Mouse (Mus musculus) CH12.LX (cell line): ENCODE data around the gene Nxn. TPM values are rescaled to one million over a fixed set of nuclear protein-coding genes. Genes with fewer than 3 reads are reported as not detected.
A peak's percentile ranks its signal among the peaks of the same experiment; 100 is the strongest.

Source experiments
- DNase-seq: peaks from one replicate; pipeline ENCODE4 v3.0.0-alpha.2; 2013; ENCODE audit errors: extremely low read depth
- H3K27ac ChIP-seq: 2 replicates; pipeline ENCODE4 v1.5.1; 2012; ENCODE audit warnings: low read depth, mild to moderate bottlenecking, control low read depth, moderate library complexity; ENCODE audit not compliant: insufficient read depth
- H3K27me3 ChIP-seq: replicated peaks from 2 replicates; pipeline ENCODE3; 2012; ENCODE audit warnings: inconsistent platforms
- H3K36me3 ChIP-seq, 2 experiments: replicated peaks in 1 of 2; 2 replicates each; pipeline versions ENCODE3 to v1.6.1; 2012; ENCODE audit warnings: inconsistent platforms in 1 of 2, low read length in 1 of 2, mild to moderate bottlenecking in 1 of 2, mixed read lengths in 1 of 2, moderate library complexity in 1 of 2; ENCODE audit not compliant: control insufficient read depth in 1 of 2, insufficient read depth in 1 of 2
- H3K4me1 ChIP-seq, 2 experiments: 2 replicates each; pipeline ENCODE4 v1.6.1; 2012; ENCODE audit warnings: inconsistent platforms in 1 of 2, moderate library complexity in 1 of 2; ENCODE audit not compliant: insufficient read depth in 2 of 2, control insufficient read depth in 1 of 2
- H3K4me2 ChIP-seq: 2 replicates; pipeline ENCODE4 v1.6.1; 2012; ENCODE audit warnings: low read depth, mild to moderate bottlenecking, control low read depth; ENCODE audit not compliant: poor library complexity, insufficient read depth, severe bottlenecking
- H3K4me3 ChIP-seq, 3 experiments: fragments of 150-350 bp in 1 of 3; sonication (generic) in 1 of 3; replicated peaks in 1 of 3; 2 replicates each; pipeline versions ENCODE3 to v1.5.1; 2011 to 2012; ENCODE audit warnings: low read depth in 2 of 3, low read length in 2 of 3, mild to moderate bottlenecking in 2 of 3, moderate library complexity in 2 of 3, control low read depth in 1 of 3, improper control_type of control experiment in 1 of 3, inconsistent platforms in 1 of 3, mixed read lengths in 1 of 3; ENCODE audit not compliant: poor library complexity in 1 of 3
- H3K79me2 ChIP-seq: replicated peaks from 2 replicates; pipeline ENCODE4 v1.6.1; 2012; ENCODE audit warnings: mild to moderate bottlenecking, moderate library complexity; ENCODE audit not compliant: control insufficient read depth, poor library complexity, insufficient read depth, severe bottlenecking; ENCODE audit errors: extremely low read depth
- H3K9ac ChIP-seq: 2 replicates; pipeline ENCODE4 v1.6.1; 2012; ENCODE audit warnings: low read depth, mild to moderate bottlenecking, control low read depth, moderate library complexity; ENCODE audit not compliant: insufficient read depth
- H3K9me3 ChIP-seq: replicated peaks from 2 replicates; pipeline ENCODE3; 2012; ENCODE audit warnings: low read length, inconsistent platforms, mixed read lengths
- CTCF ChIP-seq, 2 experiments: IDR thresholded peaks in 1 of 2; conservative IDR thresholded peaks in 1 of 2; 2 replicates each; pipeline ENCODE4 v1.5.1; 2011 to 2012; ENCODE audit warnings: low read depth in 2 of 2, low read length in 2 of 2, improper control_type of control experiment in 1 of 2, inconsistent platforms in 1 of 2, mild to moderate bottlenecking in 1 of 2, moderate library complexity in 1 of 2
- ETS1 ChIP-seq: conservative IDR thresholded peaks from 2 replicates; pipeline ENCODE4 v1.6.1; 2012; ENCODE audit warnings: low read depth, mild to moderate bottlenecking, inconsistent platforms, low read length, improper control_type of control experiment, moderate library complexity
- HCFC1 ChIP-seq: IDR thresholded peaks from 2 replicates; pipeline ENCODE4 v1.6.1; 2012; ENCODE audit warnings: low read depth, mild to moderate bottlenecking, inconsistent platforms, low read length, improper control_type of control experiment
- IRF4 ChIP-seq: IDR thresholded peaks from 2 replicates; pipeline ENCODE4 v1.6.1; 2014; ENCODE audit warnings: low read depth, mild to moderate bottlenecking, inconsistent platforms, low read length, improper control_type of control experiment
- MAZ ChIP-seq: IDR thresholded peaks from 2 replicates; pipeline ENCODE4 v1.6.1; 2012; ENCODE audit warnings: low read depth, mild to moderate bottlenecking, inconsistent platforms, low read length, improper control_type of control experiment, moderate library complexity
- PAX5 ChIP-seq: IDR thresholded peaks from 2 replicates; pipeline ENCODE4 v1.6.1; 2012; ENCODE audit warnings: low read length, inconsistent platforms, mixed read lengths
- POLR2AphosphoS2 ChIP-seq: IDR thresholded peaks from 2 replicates; pipeline ENCODE4 v1.6.1; 2011; ENCODE audit warnings: low read depth, low read length, improper control_type of control experiment
- RAD21 ChIP-seq: IDR thresholded peaks from 2 replicates; pipeline ENCODE4 v1.6.1; 2011; ENCODE audit warnings: low read depth, mild to moderate bottlenecking, low read length, improper control_type of control experiment, moderate library complexity
- RCOR1 ChIP-seq: conservative IDR thresholded peaks from 2 replicates; pipeline ENCODE4 v1.6.1; 2012; ENCODE audit warnings: low read depth, mild to moderate bottlenecking, inconsistent platforms, low read length, improper control_type of control experiment
- TCF12 ChIP-seq: IDR thresholded peaks from 2 replicates; pipeline ENCODE4 v1.6.1; 2014; ENCODE audit warnings: low read depth, mild to moderate bottlenecking, inconsistent platforms, low read length, improper control_type of control experiment
- UBTF ChIP-seq: IDR thresholded peaks from 2 replicates; pipeline ENCODE4 v1.6.1; 2012; ENCODE audit warnings: low read depth, mild to moderate bottlenecking, inconsistent platforms, low read length, improper control_type of control experiment, moderate library complexity
- USF2 ChIP-seq: conservative IDR thresholded peaks from 2 replicates; pipeline ENCODE4 v1.6.1; 2011; ENCODE audit warnings: low read depth, low read length, improper control_type of control experiment
- ZKSCAN1 ChIP-seq: IDR thresholded peaks from 2 replicates; pipeline ENCODE4 v1.6.1; 2012; ENCODE audit warnings: low read depth, inconsistent platforms, low read length, improper control_type of control experiment, borderline replicate concordance
- ZMIZ1 ChIP-seq: IDR thresholded peaks from 2 replicates; pipeline ENCODE4 v1.6.1; 2012; ENCODE audit warnings: low read depth, mild to moderate bottlenecking, inconsistent platforms, low read length, improper control_type of control experiment
- dilution Hi-C: fragments of 300-500 bp; cut with MboI; formaldehyde crosslinking; loops from 2 replicates; pipeline ENCODE4 v1.14.3; 2020; ENCODE audit warnings: low sequenced_read_pairs; ENCODE audit not compliant: extremely low pct_unique_long_range_greater_than_20kb, extremely low pct_ligation_motif_present
- in situ Hi-C: fragments of 300-500 bp; cut with MboI; formaldehyde crosslinking; loops from 3 replicates; pipeline ENCODE4 v1.14.3; 2019; ENCODE audit warnings: low sequenced_read_pairs, low pct_ligation_motif_present, low pct_unique_long_range_greater_than_20kb, mixed read lengths
- polyA plus RNA-seq: library from polyadenylated mRNA; unstranded; fragments of >175 nt; gene quantifications from 2 replicates; pipeline ENCODE4 v1.2.1, GENCODE M21; 2012; ENCODE audit warnings: low read depth; ENCODE audit not compliant: insufficient read length
- total RNA-seq, 2 experiments: library from RNA; depleted of rRNA; stranded (reverse); fragments of 300-350 nt in 1 of 2; fragments of >200 nt in 1 of 2; gene quantifications; 2 replicates each; pipeline ENCODE4 v1.2.3; 2012 to 2014

Nxn gene
- total and polyA plus RNA-seq, 3 experiments = 15.3 to 24.8 (median 19.2) TPM

DNA sequence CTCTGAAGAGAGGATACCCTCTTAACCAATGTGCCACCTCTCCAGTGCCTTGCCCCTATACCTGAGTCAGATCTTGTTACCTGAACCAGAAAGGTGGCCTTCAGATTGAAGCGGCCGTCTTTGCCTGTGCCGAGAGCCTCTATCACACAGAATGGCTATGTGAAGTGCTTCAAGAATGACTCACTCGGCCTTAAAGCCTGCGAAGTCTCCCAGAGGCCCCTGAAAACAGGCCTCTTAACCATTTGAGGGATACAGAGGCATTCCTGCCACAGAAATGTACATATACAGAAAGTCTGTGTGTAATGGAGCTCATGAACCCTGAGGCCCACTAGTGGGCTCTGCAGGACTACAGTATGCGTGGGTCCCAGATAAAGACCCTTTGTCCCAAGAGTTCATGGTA, 115.1 kb downstream of the Nxn start:
- Histone ChIP-seq H3K9ac (no peak overlapping the region), H3K4me1 (peaks cover 0 to 19% of the 10 kb centered on the region in 2 experiments; a peak in 2 of 4 replicates), H3K9me3 (peaks cover 3% of the 10 kb centered on the region), H3K4me3 (no peak overlapping the region), H3K36me3 (no peaks in the 10 kb centered on the region), H3K79me2 (no peaks in the 10 kb centered on the region), H3K4me2 (no peak overlapping the region), H3K27ac (no peak overlapping the region), H3K27me3 (no peaks in the 10 kb centered on the region)
- in situ Hi-C loops (no loop called here), dilution Hi-C loops (no loop called here)
- DNase-seq = no peak
- TF ChIP-seq RAD21 = peak; percentile 3
- no peak for TF ChIP-seq MAZ

DNA sequence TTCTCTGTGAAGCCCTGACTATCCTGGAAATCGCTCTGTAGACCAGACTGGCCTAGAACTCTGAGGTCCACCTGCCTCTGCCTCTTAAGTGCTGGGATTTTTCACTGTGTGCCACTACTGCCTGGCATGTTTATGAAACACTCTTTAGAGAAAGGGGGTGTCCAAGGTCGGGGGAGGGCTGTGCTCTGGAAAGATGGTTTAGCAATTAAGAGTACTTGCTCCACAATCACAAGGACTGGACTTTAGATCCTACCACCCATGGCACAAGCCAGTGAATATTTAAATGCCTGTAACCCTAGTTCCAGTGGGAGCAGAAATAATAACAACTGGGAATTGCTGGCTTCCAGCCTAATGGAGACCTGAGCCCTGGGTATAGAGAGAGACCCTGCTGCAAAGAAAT, 119.0 kb downstream of the Nxn start:
- Histone ChIP-seq H3K4me2 (no peak overlapping the region), H3K4me1 (no peaks in the 10 kb centered on the region), H3K27me3 (no peaks in the 10 kb centered on the region), H3K9me3 (peaks cover 3% of the 10 kb centered on the region), H3K36me3 (no peaks in the 10 kb centered on the region), H3K27ac (no peak overlapping the region), H3K4me3 (no peak overlapping the region), H3K79me2 (no peaks in the 10 kb centered on the region), H3K9ac (no peak overlapping the region)
- in situ Hi-C loops (no loop called here), dilution Hi-C loops (no loop called here)
- TF ChIP-seq HCFC1 (no peak), RCOR1 (no peak), TCF12 (no peak), ZKSCAN1 (no peak), PAX5 (no peak), CTCF (conservative IDR thresholded peaks at IDR 0.05 in 1 of 2, IDR thresholded peaks at IDR 0.05 in 1 of 2; ENCODE audit: low read depth in 2 of 2, low read length in 2 of 2) (no peak), IRF4 (no peak), POLR2AphosphoS2 (no peak), ETS1 (no peak), USF2 (no peak)
- no peak for DNase-seq

DNA sequence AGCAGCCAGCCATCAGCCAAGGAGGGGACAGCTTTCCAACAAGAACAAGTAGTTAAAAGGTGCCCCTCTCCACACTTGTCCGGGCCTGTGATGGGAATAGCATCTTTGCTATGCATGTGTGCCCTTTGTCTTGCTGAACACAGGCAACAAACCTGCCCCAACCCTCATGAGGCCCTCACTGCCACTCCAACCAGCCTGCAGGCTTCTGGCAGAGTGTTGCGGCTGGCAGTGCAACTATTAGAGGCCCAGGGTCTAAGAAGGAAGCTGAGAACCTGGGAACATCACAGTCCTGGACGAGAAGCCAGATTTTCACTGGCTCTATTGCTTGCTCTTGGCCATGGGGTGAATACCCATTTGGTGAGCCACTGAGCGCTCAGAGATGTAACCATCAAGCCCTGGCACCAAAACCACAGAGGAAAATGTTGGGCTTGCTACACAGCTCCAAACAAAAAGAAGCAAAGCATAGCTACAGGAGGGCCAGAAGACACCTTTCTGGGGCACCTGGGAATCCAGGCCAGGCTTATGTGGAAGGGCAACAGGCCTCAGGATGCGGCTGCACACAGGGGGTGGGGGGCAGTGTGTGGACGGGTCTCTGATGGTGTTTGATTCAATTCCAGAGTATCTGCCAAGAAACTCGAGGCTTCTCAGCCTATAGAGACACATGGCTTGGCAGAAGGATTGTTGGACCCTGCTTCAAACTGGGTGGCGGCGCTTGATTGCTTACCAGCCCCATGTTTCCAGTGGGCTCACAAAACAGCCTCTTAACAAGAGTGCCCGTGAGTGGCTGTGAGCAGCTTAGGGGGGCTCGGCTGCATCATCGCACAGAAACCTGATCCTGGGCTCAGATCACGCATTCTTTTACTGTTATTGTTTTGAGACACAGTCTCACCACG, 119.7 kb downstream of the Nxn start:
- in situ Hi-C loops = no loop called here
- Histone ChIP-seq H3K9ac (no peak overlapping the region), H3K4me2 (no peak overlapping the region), H3K27me3 (no peaks in the 10 kb centered on the region), H3K79me2 (no peaks in the 10 kb centered on the region), H3K9me3 (peaks cover 3% of the 10 kb centered on the region), H3K4me3 (no peak overlapping the region), H3K36me3 (no peaks in the 10 kb centered on the region), H3K27ac (no peak overlapping the region), H3K4me1 (no peaks in the 10 kb centered on the region)
- TF ChIP-seq UBTF (no peak), ZKSCAN1 (no peak), ZMIZ1 (no peak)
- DNase-seq = no peak
- dilution Hi-C loops = no loop called here
